Mouse (Mus musculus): ENCODE measurements around the gene Pusl1.

Gene Pusl1

DNA sequence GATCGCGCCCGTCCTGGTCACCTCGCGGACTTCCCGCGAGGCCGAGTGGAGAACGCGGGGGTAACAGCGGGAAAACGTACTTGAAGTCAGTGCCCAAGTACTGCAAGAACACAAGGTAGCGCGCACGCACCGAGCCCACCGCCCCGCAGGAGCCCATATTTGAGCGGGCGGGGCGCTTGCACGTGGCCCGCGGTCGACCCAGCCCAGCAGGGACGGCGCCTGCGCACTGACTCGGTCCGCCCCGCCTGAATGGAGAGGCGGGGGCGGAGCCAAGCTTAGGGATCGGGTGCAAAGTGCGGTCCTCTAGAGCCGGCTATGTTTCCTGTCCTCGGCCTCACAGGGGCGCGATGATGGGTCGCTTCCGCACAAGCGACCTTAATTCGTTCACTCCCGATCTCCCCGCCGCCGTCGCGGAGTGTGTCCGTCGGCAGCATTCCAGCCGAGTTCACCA lies at the start of gene Pusl1, which contains the start of gene Acap3:
Gene Pusl1 (minus strand): TSS at position 231 of the 451 bp plus-strand sequence.
Gene Acap3 (plus strand): TSS at position 272 of the 451 bp plus-strand sequence.
- DNase-seq: peak; percentile 98

- DNase-seq: no peak
Measured at GRCm38 (mm10) chr4:155932031-155932430, 40.5 kb upstream of the Pusl1 start.

GRCm38 (mm10) chr4:155908751-155909150 lies 17.2 kb upstream of the Pusl1 start:
- DNase-seq: no peak

DNA sequence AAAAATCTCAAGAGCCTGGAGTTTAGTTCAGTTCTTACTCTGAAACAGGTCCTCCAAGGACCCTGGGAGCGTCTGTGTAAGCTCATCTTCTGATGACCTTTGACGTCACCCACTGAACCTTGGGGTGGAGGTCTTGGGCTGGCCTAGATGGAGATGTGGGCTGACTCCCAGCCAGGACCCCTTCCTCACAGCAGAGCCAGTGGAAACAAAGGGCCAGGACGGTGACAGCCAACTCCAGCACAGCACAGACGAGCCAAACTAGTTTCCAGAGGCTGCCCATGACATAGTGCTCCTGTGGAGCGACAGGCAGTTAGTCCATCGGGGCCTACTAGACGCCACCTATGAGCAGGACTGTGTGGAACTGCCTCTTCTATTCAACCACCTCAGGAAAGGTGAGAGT lies 16.7 kb upstream of the Pusl1 start:
- DNase-seq: no peak

DNA sequence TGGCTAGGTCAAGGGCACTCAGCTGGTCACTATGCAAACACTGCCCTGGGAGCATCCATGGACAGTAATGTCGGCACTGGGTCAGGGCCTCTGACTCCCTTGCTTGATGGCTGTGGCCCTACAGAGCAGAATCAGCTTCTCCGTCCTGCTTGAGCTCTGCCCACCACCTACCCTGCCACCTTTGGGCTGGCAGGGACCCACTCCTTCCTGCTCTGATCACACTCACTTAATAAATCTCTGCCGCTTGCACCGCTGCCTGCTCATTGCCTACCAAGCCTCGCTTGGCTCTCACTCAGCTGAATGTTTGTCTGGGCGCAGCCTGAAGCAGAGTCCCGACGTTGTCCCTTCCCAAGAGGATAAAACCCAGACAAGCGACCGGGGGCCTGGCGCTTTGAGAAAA lies 15.4 kb upstream of the Pusl1 start:
- DNase-seq: no peak

DNA sequence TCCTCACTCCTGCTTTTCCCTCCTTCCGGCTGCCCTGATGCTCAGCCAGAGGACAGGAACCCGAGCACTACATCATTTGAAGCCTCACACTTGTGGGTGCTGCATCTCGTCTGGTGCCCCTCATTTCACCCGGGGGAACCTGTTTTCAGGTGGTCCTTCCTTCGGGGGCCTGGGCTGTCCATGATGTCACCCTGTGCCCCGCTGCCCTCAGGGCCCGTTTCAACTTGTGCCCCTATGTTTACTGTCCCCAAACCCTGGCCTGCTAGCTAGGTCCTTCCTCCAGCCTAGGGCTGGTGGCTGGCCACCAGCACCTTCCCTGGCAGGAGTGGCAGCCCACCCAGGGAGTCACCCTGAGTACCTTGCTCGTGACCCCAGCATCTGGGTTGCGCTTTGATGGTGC lies 14.5 kb upstream of the Pusl1 start:
- DNase-seq: no peak

DNA sequence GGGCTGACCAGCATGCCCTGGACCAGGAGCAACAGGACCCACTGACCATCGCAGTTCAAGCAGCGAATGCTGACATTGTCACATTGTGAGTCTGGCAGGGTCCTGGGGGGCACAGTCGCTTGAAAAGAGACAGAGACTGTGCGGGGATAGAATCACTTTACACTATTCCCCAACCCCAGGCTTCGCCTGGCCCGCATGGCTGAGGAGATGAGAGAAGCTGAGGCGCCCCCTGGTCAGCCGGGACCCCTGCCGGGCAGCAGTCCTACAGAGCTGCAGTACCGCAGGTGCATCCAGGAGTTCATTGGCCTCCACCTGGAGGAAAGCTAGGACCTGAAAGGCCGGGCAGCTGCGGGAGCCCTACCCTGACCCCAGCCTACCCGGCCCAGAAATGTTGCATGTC lies 14.1 kb upstream of the Pusl1 start:
- DNase-seq: no peak

DNA sequence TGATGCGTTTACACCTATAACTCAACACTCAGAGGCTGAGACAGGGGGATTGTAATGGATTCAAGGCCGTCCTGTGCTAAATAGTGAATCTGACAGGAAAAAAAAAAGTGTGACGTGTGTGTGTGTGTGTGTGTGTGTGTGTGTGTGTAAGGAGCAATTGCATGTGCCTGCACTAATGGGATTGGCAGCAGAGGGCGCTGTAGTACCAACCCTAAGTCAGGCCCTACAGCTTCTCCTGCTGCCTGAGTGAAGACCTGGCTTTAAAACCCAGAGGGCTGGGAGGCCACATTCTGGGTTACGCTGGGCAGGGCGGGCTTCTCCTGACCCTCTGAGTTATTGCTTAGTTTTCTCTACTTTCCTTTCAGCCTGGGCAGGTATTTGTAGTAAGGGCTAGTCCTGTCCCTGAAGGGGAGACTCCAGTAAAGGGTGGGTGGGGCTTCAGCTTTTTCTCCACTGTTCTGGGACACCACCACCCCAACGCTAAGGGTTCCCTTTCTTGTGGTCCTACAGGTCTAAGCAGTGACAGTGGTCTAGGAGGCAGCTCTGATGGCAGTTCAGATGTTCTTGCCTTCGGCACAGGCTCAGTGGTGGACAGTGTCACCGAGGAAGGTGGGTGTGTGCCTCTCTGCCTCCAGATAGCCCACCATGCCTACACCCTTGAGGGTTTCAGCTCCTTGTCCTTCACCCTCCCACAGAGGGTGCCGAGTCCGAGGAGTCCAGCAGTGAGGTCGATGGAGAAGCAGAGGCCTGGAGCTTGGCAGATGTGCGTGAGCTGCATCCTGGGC lies 12.9 kb upstream of the Pusl1 start:
- no peak for DNase-seq

DNA sequence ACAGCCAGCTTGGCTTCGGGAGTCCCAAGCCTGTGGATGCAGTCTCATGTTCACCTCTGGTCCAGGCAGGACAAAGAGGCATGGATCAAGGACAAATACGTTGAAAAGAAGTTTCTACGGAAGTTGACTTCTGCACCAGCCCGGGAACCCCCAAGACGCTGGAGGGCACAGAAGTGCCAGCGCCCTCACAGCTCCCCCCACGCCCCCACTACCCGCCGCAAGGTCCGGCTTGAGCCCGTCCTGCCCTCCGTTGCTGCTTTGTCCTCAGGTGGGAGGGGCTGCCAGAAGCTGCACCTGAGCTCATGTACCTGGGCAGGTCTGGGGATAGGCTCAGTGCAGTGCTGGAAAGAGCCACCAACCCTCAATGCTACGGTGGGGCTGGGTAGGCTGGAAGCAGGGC lies 11.7 kb upstream of the Pusl1 start:
- no peak for DNase-seq

DNA sequence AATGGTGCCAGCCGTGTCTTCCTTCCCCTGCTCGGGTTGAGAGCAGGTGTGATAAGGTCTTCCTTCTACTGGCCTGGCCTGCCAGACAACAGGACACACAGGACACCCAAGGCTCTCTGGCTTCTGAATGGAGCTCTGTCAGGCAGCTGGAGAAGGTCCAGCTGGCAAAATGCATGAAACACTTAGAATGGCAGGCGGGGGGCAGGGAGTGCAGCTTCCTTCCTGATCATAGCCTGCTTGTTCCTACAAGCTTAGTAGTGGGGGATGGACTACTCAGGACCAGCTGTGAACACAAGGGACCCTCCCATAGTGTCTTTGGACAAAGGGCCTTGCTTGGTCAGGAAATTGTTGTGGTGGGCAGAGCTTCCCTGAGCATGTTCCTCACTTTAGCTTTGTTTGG lies 9.6 kb upstream of the Pusl1 start:
- DNase-seq: peak; percentile 63

DNA sequence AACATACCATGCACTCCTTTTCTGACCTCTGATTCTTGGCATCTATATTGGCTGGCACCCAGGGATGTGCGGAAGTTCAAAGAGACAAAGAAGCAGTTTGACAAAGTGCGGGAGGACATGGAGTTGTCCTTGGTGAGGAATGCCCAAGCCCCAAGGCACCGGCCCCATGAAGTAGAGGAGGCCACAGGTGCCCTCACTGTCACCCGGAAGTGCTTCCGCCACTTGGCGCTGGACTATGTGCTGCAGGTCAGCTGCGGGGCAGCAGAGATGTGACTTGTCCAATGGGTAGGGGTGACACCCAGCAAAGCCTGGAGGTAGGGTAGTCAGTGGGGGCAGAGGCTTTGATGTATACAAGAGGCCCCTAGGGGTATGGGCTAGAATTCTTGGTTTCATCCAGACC lies 7.8 kb upstream of the Pusl1 start:
- DNase-seq: no peak

DNA sequence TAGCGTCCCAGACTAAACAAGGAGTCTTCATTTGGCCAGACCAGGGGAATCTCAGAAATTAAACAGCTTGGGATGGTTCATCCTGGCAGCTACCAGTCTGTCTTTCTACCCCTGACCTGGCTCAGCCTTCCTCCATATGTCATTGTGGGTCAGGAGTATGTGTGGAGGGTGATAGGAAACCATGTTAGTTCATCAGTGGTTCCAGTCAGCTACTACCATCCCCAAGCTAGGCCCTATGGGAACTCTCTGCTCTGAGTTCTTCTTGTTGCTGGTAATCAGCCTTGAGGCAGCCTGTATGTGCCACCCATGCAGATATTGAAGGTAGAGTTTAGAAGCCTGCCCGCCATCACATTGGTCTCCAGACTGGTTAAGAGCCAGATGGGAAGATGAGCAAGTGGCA lies 6.7 kb upstream of the Pusl1 start:
- no peak for DNase-seq

- no peak for DNase-seq
Measured at GRCm38 (mm10) chr4:155896461-155896860, 4.9 kb upstream of the Pusl1 start.

DNA sequence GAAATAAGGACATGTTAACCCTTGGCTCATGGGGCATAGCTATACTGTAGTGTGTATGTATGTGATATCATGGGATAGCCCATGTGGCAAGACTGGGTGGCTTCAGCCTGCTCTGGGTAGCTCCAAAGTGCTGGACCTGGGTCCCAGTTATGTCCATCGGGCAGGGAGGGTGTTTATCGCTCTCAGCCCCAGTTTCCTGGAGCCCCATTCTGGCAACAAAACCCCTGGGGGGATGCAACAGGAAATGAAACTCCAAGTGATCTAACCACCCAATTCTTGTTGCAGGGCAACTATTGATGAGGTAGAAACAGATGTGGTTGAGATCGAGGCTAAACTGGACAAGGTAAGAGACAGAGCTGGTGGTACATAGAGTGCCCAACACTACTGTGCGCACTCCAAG lies 4.2 kb upstream of the Pusl1 start:
- DNase-seq: no peak

DNA sequence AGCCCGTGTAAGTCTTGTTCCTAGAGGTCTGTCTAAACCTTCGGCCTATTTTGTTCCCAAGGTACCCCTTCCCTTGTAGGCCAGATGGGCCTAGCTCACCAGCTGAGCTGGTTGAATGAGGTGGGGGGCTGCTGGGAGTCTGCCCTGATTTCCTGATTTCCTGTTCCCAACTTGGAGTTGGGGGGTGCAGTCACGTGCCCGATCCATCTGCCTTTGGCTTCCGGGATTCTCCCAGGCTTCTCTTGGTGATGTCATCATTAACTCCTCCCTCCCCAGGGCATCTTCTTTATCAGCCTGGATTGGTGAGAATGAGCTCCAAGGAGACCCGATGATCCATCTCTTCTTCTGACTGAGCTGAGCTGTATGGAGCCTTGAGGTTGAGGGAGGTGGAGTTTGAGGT lies 3.6 kb upstream of the Pusl1 start:
- peak; percentile 57 for DNase-seq

GRCm38 (mm10) chr4:155894311-155894881 lies 2.8 kb upstream of the Pusl1 start:
- peak; percentile 82 for DNase-seq

GRCm38 (mm10) chr4:155893212-155893690 lies 1.7 kb upstream of the Pusl1 start:
- no peak for DNase-seq

- DNase-seq: peak; percentile 32
Measured at GRCm38 (mm10) chr4:155892438-155893211, 1.0 kb upstream of the Pusl1 start.

- peak; percentile 89 for DNase-seq
Measured at GRCm38 (mm10) chr4:155892017-155892416, 436 bp upstream of the Pusl1 start.

DNA sequence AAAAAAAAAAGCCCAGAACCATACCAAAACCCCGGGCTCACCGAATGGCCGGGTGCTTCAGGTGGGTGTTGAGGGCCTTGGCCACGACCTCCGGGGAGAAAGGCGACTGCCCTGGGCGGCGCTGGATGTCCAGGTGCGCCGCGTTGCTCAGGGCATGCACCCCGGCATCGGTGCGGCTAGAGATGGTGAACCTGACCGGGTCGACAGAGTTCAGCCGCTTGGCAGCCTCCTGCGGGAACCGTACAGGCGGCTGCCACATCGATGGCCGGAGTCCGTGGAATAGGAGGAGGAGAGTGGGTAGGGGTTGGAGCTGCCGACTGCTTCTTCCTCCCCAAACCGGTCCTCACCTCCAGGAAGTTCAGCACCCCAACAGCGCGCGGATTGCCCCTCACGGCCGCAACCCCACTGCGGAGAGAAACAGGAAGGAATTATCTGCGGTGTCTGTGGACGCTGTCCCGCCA lies 540 bp downstream of the Pusl1 start:
- DNase-seq: no peak

GRCm38 (mm10) chr4:155889316-155889715 lies 2.3 kb downstream of the Pusl1 start:
- no peak for DNase-seq

- no peak for DNase-seq
Measured at GRCm38 (mm10) chr4:155888181-155888580, 3.4 kb downstream of the Pusl1 start.

DNA sequence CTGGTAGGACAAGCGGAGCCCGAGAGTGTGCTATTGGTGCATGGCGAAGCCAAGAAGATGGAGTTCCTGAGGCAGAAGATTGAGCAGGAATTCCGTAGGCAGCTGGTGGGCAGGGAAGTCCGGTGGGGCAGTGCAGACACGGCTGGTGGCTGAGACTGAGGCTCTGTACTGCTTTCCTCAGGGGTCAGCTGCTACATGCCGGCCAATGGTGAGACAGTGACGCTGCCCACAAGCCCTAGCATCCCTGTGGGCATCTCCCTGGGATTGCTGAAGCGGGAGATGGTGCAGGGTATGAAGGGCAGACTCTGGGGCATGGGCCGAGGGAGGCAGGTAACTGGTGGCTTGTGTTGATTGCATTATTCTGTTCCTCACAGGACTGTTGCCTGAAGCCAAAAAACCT lies 3.9 kb downstream of the Pusl1 start:
- no peak for DNase-seq

DNA sequence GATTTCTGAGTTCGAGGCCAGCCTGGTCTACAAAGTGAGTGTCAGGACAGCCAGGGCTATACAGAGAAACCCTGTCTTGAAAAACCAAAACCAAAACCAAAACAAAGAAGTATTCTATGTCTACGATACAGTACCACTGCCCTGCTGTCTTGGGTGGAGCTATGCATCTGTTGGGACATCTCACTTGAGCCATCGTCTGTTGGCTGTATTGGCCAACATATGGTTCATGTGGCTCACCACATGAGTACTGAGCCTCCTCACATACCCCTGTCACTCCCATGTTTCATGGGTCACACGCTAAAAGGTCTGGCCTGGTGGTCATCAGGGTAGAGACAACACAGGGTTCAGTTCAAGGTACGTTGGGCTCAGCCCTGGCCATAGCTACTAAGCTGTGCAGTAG lies 5.3 kb downstream of the Pusl1 start:
- no peak for DNase-seq

All from lung, postnatal 14 days (tissue).